Mouse (Mus musculus) thymus, postnatal 10 days (tissue): ENCODE measurements around the gene Vmn2r12.
"Not testable (repeated sequence)": the region's sequence is repeated elsewhere in the genome, so short reads cannot be mapped to it uniquely, and the experiment has no call there.

Experiments used
- DNase-seq, 2 experiments: peaks; one replicate each; pipeline ENCODE4 v3.0.0; 2021; ENCODE audit warnings: low spot score in 2 of 2

Vmn2r12 gene

DNA sequence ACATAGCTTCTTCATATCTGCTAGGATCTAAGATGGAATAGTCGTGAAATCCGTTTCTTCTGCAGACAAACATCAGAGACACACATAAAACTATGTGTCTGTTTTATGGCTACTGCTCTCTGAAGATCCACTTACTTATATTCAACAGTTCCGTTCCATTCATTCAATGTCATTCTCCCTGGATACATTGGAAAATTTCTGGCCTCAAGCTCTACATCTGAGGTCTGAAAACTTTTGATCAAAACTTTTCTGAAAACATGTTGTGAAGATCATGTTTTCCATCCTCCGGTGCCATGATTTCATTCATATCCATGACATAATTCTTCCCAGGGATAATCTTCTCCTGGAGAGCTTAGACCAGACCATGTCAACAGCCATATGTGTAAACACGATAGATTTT lies at the start of gene Vmn2r12:
Vmn2r12 (minus strand) TSS at position 101 of the 400 bp plus-strand sequence.
- not testable (repeated sequence) for DNase-seq

DNA sequence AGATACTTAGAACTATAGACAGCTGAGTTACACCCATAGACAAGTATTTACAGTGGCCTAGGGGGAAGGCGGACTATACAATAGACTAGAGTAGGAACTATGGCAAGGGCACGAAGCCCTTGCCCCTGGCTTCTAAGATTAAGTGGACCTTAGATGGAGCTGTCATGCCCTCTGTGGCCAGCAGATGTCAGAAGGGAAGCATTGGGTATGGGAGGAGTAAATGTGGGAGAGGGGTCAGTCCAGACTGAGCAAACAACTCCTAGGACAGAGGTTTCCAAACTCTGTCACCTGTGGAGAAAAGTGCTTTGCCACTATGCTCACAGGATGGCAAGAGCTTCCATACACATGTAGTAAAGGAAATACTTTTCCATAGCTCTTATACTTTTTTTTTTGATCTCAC lies 41.8 kb upstream of the Vmn2r12 start:
- no peak for DNase-seq

DNA sequence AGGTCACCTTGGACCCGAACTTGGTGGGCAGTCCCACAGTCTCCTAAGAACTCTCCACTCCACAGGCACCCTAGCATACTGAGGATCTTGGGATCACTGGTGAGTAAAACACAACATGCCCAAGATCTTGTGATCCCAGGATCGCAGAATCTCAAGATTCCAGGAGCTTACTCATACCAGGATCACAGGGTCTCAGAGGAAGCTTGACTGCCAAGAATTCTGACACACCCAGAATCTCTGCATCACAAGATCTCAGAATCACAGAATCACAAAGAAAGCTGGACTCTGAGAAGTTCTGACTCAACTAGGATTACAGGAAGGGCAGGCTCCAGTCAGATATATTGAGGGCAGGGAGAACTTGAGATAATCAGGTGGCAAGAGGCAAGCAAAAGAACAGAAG lies 39.0 kb upstream of the Vmn2r12 start:
- no peak for DNase-seq

DNA sequence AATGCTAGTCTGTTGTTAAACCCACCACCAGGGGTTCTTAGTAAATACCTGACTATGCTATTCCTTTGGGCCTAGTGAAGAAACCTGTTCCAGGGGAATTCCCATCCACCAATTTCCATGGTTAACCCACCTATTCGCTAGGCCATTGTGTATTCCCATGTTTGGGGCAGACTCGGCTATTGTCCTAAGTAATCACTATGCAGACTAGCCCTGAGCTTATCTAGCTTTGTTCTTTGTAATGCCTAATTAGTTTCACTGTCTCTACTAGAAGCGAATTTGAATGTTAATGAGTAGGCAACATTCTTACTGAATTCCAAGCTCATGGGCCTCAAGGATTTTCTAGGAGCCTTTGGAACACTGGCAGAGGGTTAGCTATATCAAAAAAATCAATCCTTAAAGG lies 1.3 kb downstream of the Vmn2r12 start:
- not testable (repeated sequence) for DNase-seq

DNA sequence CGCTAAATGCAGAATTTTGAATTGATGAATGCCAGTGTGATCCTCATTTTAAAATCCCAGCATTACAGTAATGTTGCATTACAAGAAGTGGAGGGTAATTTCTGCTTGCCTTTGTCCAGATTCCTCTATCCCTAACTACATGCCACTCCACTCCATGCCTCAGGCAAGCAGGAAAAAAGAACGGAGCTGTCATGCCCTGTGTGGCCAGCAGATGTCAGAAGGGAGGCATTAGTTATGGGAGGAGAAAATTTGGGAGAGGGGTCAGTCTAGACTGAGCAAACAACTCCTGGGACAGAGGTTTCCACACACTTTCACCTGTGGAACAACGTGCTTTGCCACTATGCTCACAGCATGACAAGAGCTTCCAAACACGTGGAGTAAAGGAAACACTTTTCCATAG lies 25.7 kb downstream of the Vmn2r12 start:
- DNase-seq = not testable (repeated sequence)

DNA sequence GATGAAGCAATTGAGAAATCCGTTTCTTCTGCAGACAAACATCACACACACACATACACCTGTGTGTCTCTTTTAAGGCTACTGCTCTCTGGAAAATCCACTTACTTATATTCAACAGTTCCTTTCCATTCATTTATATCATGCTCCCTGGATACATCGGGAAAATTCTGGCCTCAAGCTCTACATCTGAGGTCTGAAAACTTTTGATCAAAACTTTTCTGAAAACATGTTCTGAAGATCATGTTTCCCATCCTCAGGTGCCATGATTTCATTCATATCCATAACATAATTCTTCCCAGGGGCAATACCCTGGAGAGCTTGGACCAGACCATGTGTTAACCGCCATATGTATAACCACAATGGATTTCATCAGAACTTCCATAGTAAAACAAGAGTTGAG lies 38.3 kb downstream of the Vmn2r12 start, which contains the start of gene Vmn2r11:
Vmn2r11 (minus strand) TSS at position 101 of the 400 bp plus-strand sequence.
- not testable (repeated sequence) for DNase-seq

DNA sequence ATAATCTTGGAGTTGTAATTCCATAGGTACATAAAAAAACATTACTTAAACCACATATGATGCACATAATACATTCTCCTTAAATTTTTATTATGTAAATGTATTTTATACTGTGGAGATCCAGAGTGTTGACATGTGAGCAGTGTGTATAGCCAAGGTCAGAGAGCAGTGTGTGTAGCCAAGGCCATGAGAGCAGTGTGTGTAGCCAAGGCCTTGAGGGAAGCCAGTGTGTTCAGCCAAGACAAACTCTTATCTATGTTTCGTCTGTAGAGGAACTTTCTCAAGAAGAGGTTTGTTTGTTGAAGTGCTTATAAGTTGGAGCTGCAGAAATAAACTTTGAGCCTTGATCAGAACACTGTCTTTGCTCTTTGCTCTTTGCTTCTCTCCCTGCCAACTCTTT lies 42.5 kb downstream of the Vmn2r12 start:
- no peak for DNase-seq
